Mouse (Mus musculus): Measurements from ENCODE around the gene Tnfrsf21. TPM values are rescaled to one million over a fixed set of nuclear protein-coding genes. Genes with fewer than 3 reads are reported as not detected.

Gene Tnfrsf21
- polyA plus RNA-seq, 1 experiment: 2.6 TPM

GRCm38 (mm10) chr17:43121096-43121495 lies 104.7 kb downstream of the Tnfrsf21 start:
- TF ChIP-seq MYOG (IDR thresholded peaks at IDR 0.05; ENCODE audit: control insufficient read depth in 1 of 3, insufficient read depth in 1 of 3, insufficient read length in 2 of 3, low read depth in 2 of 3) (no peak), CEBPB (IDR thresholded peaks at IDR 0.05; ENCODE audit: insufficient read depth, poor library complexity, severe bottlenecking) (no peak), SRF (IDR thresholded peaks at IDR 0.05; ENCODE audit: control insufficient read depth, insufficient read length, low read depth) (no peak), MYOD1 (IDR thresholded peaks at IDR 0.05; ENCODE audit: control insufficient read depth in 1 of 3, insufficient read length in 2 of 3, low read depth in 2 of 3) (no peak)
- Histone ChIP-seq H3K27me3 (ENCODE audit: control insufficient read depth, insufficient read depth, insufficient read length) (no peaks in the 10 kb centered on the region), H3K4me3 (no peak overlapping the region), H3K36me3 (ENCODE audit: control insufficient read depth, insufficient read depth) (no peaks in the 10 kb centered on the region), H3K79me2 (ENCODE audit: control insufficient read depth, insufficient read depth) (no peaks in the 10 kb centered on the region), H3K4me2 (ENCODE audit: low read depth) (no peak overlapping the region), H3ac (ENCODE audit: control insufficient read depth, insufficient read length) (no peak overlapping the region)

GRCm38 (mm10) chr17:43128305-43128704 lies 112.0 kb downstream of the Tnfrsf21 start:
- no peak overlapping the region for H3K4me3 ChIP-seq
- no peaks in the 10 kb centered on the region for H3K36me3 ChIP-seq (ENCODE audit: control insufficient read depth, insufficient read depth)
- H3K79me2 ChIP-seq (ENCODE audit: control insufficient read depth, insufficient read depth): no peaks in the 10 kb centered on the region
- TF ChIP-seq MAX (IDR thresholded peaks at IDR 0.05; ENCODE audit: low read depth) (no peak), MYOG (IDR thresholded peaks at IDR 0.05; ENCODE audit: control insufficient read depth in 1 of 3, insufficient read depth in 1 of 3, insufficient read length in 2 of 3, low read depth in 2 of 3) (no peak), USF1 (IDR thresholded peaks at IDR 0.05; ENCODE audit: low read depth) (no peak), POLR2AphosphoS2 (IDR thresholded peaks at IDR 0.05; ENCODE audit: insufficient read length, low read depth) (no peak), CEBPB (IDR thresholded peaks at IDR 0.05; ENCODE audit: insufficient read depth, poor library complexity, severe bottlenecking) (no peak), MYOD1 (IDR thresholded peaks at IDR 0.05; ENCODE audit: control insufficient read depth in 1 of 3, insufficient read length in 2 of 3, low read depth in 2 of 3) (no peak), POLR2A (IDR thresholded peaks at IDR 0.05; ENCODE audit: insufficient read length, low read depth) (no peak), E2F4 (IDR thresholded peaks at IDR 0.05; ENCODE audit: insufficient read depth) (no peak), SRF (IDR thresholded peaks at IDR 0.05; ENCODE audit: control insufficient read depth, insufficient read length, low read depth) (no peak), TCF3 (IDR thresholded peaks at IDR 0.05; ENCODE audit: insufficient read length, low read depth) (no peak), REST (IDR thresholded peaks at IDR 0.05; ENCODE audit: insufficient read depth, insufficient read length) (no peak), TCF12 (IDR thresholded peaks at IDR 0.05; ENCODE audit: insufficient read depth, poor library complexity, severe bottlenecking) (no peak)
- H3ac ChIP-seq (ENCODE audit: control insufficient read depth, insufficient read length): no peak overlapping the region
- no peaks in the 10 kb centered on the region for H3K27me3 ChIP-seq (ENCODE audit: control insufficient read depth, insufficient read depth, insufficient read length)
- no peak overlapping the region for H3K4me2 ChIP-seq (ENCODE audit: low read depth)

DNA sequence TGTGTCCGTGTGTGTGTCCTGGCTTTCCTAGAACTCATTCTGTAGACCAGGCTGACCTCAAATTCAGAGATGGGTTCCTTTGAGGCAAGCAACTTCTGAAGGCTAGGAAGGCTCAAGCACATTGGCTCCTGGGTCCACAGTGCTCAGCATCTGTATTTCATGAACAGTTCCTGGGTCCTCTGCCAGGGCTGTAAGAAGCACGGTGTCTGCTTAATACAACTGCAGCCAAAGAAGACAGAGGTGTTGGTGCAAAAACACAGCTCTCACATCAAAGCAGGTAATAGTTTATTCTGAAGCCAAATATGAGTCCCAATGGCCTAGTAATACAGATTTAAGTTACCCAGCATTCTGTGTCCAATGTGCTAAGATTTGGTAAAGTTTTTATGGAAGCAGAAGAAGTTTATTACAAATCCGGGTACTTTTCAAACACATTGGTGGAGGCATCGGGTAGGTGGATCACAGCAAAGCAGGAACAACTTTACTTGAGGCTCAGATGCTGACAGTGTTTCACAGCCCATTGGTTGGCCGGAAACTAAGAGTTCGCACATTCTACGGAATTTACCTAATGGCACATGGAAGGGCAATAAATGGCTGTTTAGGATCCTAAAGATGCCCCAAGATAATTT lies 112.7 kb downstream of the Tnfrsf21 start:
- Histone ChIP-seq H3K27me3 (ENCODE audit: control insufficient read depth, insufficient read depth, insufficient read length) (no peaks in the 10 kb centered on the region), H3ac (ENCODE audit: control insufficient read depth, insufficient read length) (no peak overlapping the region), H3K36me3 (ENCODE audit: control insufficient read depth, insufficient read depth) (no peaks in the 10 kb centered on the region), H3K4me2 (ENCODE audit: low read depth) (no peak overlapping the region), H3K79me2 (ENCODE audit: control insufficient read depth, insufficient read depth) (no peaks in the 10 kb centered on the region), H3K4me3 (no peak overlapping the region)
- TF ChIP-seq USF1 (IDR thresholded peaks at IDR 0.05; ENCODE audit: low read depth): no peak
- TF ChIP-seq MYOD1 (IDR thresholded peaks at IDR 0.05; ENCODE audit: control insufficient read depth in 1 of 3, insufficient read length in 2 of 3, low read depth in 2 of 3): no peak
- TF ChIP-seq E2F4 (IDR thresholded peaks at IDR 0.05; ENCODE audit: insufficient read depth): no peak
- no peak for TF ChIP-seq POLR2AphosphoS2 (IDR thresholded peaks at IDR 0.05; ENCODE audit: insufficient read length, low read depth)
- TF ChIP-seq MYOG (IDR thresholded peaks at IDR 0.05; ENCODE audit: control insufficient read depth in 1 of 3, insufficient read depth in 1 of 3, insufficient read length in 2 of 3, low read depth in 2 of 3): no peak
- no peak for TF ChIP-seq REST (IDR thresholded peaks at IDR 0.05; ENCODE audit: insufficient read depth, insufficient read length)
- no peak for TF ChIP-seq TCF3 (IDR thresholded peaks at IDR 0.05; ENCODE audit: insufficient read length, low read depth)
- no peak for TF ChIP-seq CEBPB (IDR thresholded peaks at IDR 0.05; ENCODE audit: insufficient read depth, poor library complexity, severe bottlenecking)
- TF ChIP-seq SRF (IDR thresholded peaks at IDR 0.05; ENCODE audit: control insufficient read depth, insufficient read length, low read depth): no peak
- TF ChIP-seq POLR2A (IDR thresholded peaks at IDR 0.05; ENCODE audit: insufficient read length, low read depth): no peak
- TF ChIP-seq MAX (IDR thresholded peaks at IDR 0.05; ENCODE audit: low read depth): no peak
- TF ChIP-seq TCF12 (IDR thresholded peaks at IDR 0.05; ENCODE audit: insufficient read depth, poor library complexity, severe bottlenecking): no peak

DNA sequence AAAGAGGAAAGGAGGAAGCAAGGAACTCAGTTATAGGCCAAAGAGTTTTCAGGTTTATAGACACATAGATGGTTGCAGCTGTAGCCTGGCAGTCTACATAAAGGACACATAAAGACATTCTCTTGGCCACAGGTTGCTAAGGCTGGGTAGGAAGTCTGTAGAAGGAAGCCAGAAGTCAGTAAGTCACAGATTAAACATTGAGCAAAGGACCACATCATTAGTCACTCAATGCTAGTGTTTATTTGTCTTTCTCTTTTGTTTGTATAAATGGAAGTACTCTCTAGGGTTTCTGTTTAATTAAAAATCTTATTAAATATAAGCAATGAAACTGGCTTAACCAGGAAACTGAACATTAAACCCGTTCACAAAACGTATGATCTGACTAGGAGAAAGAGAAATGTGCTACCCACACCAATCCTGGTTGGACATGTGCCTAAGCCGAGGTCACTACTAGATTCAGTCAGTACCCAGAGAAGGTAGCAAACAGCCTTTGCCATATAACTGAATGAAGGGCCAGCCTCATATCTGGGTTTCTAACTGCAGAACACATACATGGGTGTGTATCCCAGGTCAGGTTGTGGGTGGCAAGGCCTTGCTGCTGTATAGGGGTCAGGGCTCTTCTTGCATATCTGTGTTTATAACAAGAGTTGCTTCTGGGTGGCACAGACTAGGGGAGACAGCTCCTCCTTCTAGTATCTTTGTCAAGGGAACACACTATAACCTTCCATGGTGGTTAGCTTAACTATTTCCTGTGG lies 113.9 kb downstream of the Tnfrsf21 start:
- Histone ChIP-seq H3ac (ENCODE audit: control insufficient read depth, insufficient read length) (no peak overlapping the region), H3K79me2 (ENCODE audit: control insufficient read depth, insufficient read depth) (no peaks in the 10 kb centered on the region)

DNA sequence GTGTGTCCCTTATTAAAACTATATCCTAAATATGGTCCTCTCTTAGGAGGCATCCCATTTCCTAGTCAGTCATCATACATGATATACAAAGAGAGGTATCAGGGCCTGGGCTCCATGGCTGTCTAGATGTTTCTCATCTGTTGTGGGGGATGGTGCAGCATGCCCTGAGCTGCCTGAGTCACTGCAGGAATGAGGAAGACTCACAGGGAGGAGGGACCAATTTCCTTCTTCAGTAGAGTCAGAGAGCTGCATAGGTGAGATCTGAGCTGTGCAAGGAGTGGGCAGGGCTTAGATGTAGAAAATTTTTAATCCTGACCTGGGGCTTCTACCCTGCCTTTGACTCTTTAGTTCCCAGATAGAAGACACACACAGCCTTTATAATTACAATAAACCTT lies 114.5 kb downstream of the Tnfrsf21 start:
- no peak overlapping the region for H3K4me3 ChIP-seq
- no peak for TF ChIP-seq USF1 (IDR thresholded peaks at IDR 0.05; ENCODE audit: low read depth)
- TF ChIP-seq POLR2A (IDR thresholded peaks at IDR 0.05; ENCODE audit: insufficient read length, low read depth): no peak
- TF ChIP-seq REST (IDR thresholded peaks at IDR 0.05; ENCODE audit: insufficient read depth, insufficient read length): no peak
- no peak for TF ChIP-seq MAX (IDR thresholded peaks at IDR 0.05; ENCODE audit: low read depth)
- no peak for TF ChIP-seq MYOG (IDR thresholded peaks at IDR 0.05; ENCODE audit: control insufficient read depth in 1 of 3, insufficient read depth in 1 of 3, insufficient read length in 2 of 3, low read depth in 2 of 3)
- no peak for TF ChIP-seq E2F4 (IDR thresholded peaks at IDR 0.05; ENCODE audit: insufficient read depth)
- TF ChIP-seq CEBPB (IDR thresholded peaks at IDR 0.05; ENCODE audit: insufficient read depth, poor library complexity, severe bottlenecking): no peak
- no peak for TF ChIP-seq SRF (IDR thresholded peaks at IDR 0.05; ENCODE audit: control insufficient read depth, insufficient read length, low read depth)
- TF ChIP-seq POLR2AphosphoS2 (IDR thresholded peaks at IDR 0.05; ENCODE audit: insufficient read length, low read depth): no peak
- no peak for TF ChIP-seq TCF3 (IDR thresholded peaks at IDR 0.05; ENCODE audit: insufficient read length, low read depth)
- TF ChIP-seq MYOD1 (IDR thresholded peaks at IDR 0.05; ENCODE audit: control insufficient read depth in 1 of 3, insufficient read length in 2 of 3, low read depth in 2 of 3): no peak
- no peaks in the 10 kb centered on the region for H3K36me3 ChIP-seq (ENCODE audit: control insufficient read depth, insufficient read depth)
- no peaks in the 10 kb centered on the region for H3K27me3 ChIP-seq (ENCODE audit: control insufficient read depth, insufficient read depth, insufficient read length)
- no peaks in the 10 kb centered on the region for H3K79me2 ChIP-seq (ENCODE audit: control insufficient read depth, insufficient read depth)
- H3K4me2 ChIP-seq (ENCODE audit: low read depth): no peak overlapping the region
- no peak overlapping the region for H3ac ChIP-seq (ENCODE audit: control insufficient read depth, insufficient read length)

More for the DNA sequence above, 113.9 kb downstream of the Tnfrsf21 start:
- Histone ChIP-seq H3K27me3 (ENCODE audit: control insufficient read depth, insufficient read depth, insufficient read length) (no peaks in the 10 kb centered on the region), H3K4me2 (ENCODE audit: low read depth) (no peak overlapping the region), H3K4me3 (no peak overlapping the region), H3K36me3 (ENCODE audit: control insufficient read depth, insufficient read depth) (no peaks in the 10 kb centered on the region)
- TF ChIP-seq TCF3 (IDR thresholded peaks at IDR 0.05; ENCODE audit: insufficient read length, low read depth): no peak
- no peak for TF ChIP-seq E2F4 (IDR thresholded peaks at IDR 0.05; ENCODE audit: insufficient read depth)
- no peak for TF ChIP-seq POLR2AphosphoS2 (IDR thresholded peaks at IDR 0.05; ENCODE audit: insufficient read length, low read depth)
- no peak for TF ChIP-seq REST (IDR thresholded peaks at IDR 0.05; ENCODE audit: insufficient read depth, insufficient read length)

All from myocyte (in vitro differentiated cells).